In genomic region chr3:153886296-153886695, GRCm38 (mm10) we compare ENCODE assay signal across 26 mouse cellular contexts. TPM values are rescaled to one million over a fixed set of nuclear protein-coding genes. Genes with fewer than 3 reads are reported as not detected.
A peak's percentile ranks its signal among the peaks of the same experiment; 100 is the strongest.
DNase-seq lines count a peak whose midpoint lies in the region; ATAC-seq and TF ChIP-seq lines count a peak whose summit lies in the region.
"Had no signal": no experiment of that assay in that cellular context is flagged by ENCODE, and none has a peak within 500 bp of the region (broad histone marks: within the 10 kb centered on the region; RNA-seq: fewer than 3 reads in every experiment).

No protein-coding gene starts in this region.

- no peak for TF ChIP-seq POLR2A in cerebellum, adult 2 months (IDR thresholded peaks at IDR 0.05; ENCODE audit: borderline replicate concordance, insufficient read depth, low read length)
- TF ChIP-seq POLR2A in kidney, adult 2 months (IDR thresholded peaks at IDR 0.05; ENCODE audit: low read depth, low read length): no peak

- no peaks in the 10 kb centered on the region for H3K27me3 ChIP-seq in cerebellum, adult 2 months (ENCODE audit: control insufficient read depth, insufficient read depth, low read length)
- no peaks in the 10 kb centered on the region for H3K27me3 ChIP-seq in kidney, adult 2 months (replicated peaks; ENCODE audit: control insufficient read depth, insufficient read depth, low read length)
- H3K27me3 ChIP-seq: lung, embryonic 15.5 days; midbrain, embryonic 12.5 days; neural tube, embryonic 13.5 days had no signal

- peak; percentile 9; the same call in 1 of the 2 replicates for TF ChIP-seq CTCF in cerebellum, adult 2 months (IDR thresholded peaks at IDR 0.05; ENCODE audit: borderline replicate concordance, insufficient read depth, low read depth, low read length)
- TF ChIP-seq CTCF in kidney, adult 2 months (conservative IDR thresholded peaks at IDR 0.05; ENCODE audit: insufficient read depth, insufficient read length, low read depth, low read length): no peak; the same call in 1 of the 2 replicates

- peak; percentile 58; the same call in 1 of the 2 replicates for ATAC-seq in common myeloid progenitor, adult 5-6 weeks (replicated peaks; ENCODE audit: low read depth, poor library complexity, severe bottlenecking)
- ATAC-seq in erythroblast, adult 5-6 weeks (replicated peaks; ENCODE audit: low FRiP score, poor library complexity, severe bottlenecking): no peak
- ATAC-seq: CD4-positive, CD25-positive, alpha-beta regulatory T cell, adult 4 months had no signal

- no peaks in the 10 kb centered on the region for H3K4me1 ChIP-seq in cerebellum, adult 2 months (ENCODE audit: control insufficient read depth, insufficient read depth, low read length)
- no peaks in the 10 kb centered on the region for H3K4me1 ChIP-seq in kidney, adult 2 months (ENCODE audit: control insufficient read depth, insufficient read depth, low read length)
- H3K4me1 ChIP-seq: forebrain, embryonic 10.5 days; heart, embryonic 10.5 days; lung, embryonic 15.5 days; midbrain, embryonic 12.5 days; neural tube, embryonic 13.5 days had no signal

- no peaks in the 10 kb centered on the region for H3K36me3 ChIP-seq in kidney, adult 2 months (ENCODE audit: control insufficient read depth, insufficient read depth, low read length)
- H3K36me3 ChIP-seq: forebrain, embryonic 10.5 days; heart, embryonic 10.5 days; lung, embryonic 15.5 days; midbrain, embryonic 12.5 days; neural tube, embryonic 13.5 days had no signal

- no peak overlapping the region for H3K4me3 ChIP-seq in cerebellum, adult 2 months (replicated peaks; ENCODE audit: insufficient read depth, low read depth, low read length)
- H3K4me3 ChIP-seq in kidney, adult 2 months (ENCODE audit: insufficient read depth, low read depth, low read length): no peak overlapping the region
- H3K4me3 ChIP-seq: forebrain, embryonic 10.5 days; heart, embryonic 10.5 days; left cerebral cortex, adult 2 months; lung, embryonic 15.5 days; midbrain, embryonic 12.5 days; neural tube, embryonic 13.5 days had no signal

- DNase-seq in cerebellum, adult 2 months: no peak
- DNase-seq in cerebellum, postnatal 25 days: no peak
- peak; percentile 37 for DNase-seq in kidney, adult 2 months
- no peak for DNase-seq in kidney, postnatal 14 days
- DNase-seq in 416B (ENCODE audit: low read depth): peak; percentile 46
- DNase-seq in frontal cortex, postnatal 36 days (ENCODE audit: low spot score in 2 of 2): no peak
- DNase-seq: cerebellum, adult 9-11 months; embryo, embryonic 11 days; gastrocnemius, postnatal 25 days; heart, postnatal 10 days; kidney, adult 11 months; kidney, postnatal 10 days; layer of hippocampus, adult 9-11 months had no signal

- H3K27ac ChIP-seq in cerebellum, adult 2 months (ENCODE audit: insufficient read depth, low read length): no peak overlapping the region
- no peak overlapping the region for H3K27ac ChIP-seq in kidney, adult 2 months (ENCODE audit: insufficient read depth, low read depth, low read length)
- H3K27ac ChIP-seq: forebrain, embryonic 10.5 days; heart, embryonic 10.5 days; left cerebral cortex, adult 2 months; lung, embryonic 15.5 days; macrophage; midbrain, embryonic 12.5 days; neural tube, embryonic 13.5 days had no signal

RNA-seq across cellular contexts. Expression of gene Msh4, which starts 19.6 kb away (rescaled TPM):
- 0.10 and 0.11 TPM in 2 replicates for polyA plus RNA-seq in cerebellum, adult 2 months (2012; rRNA removed)
- polyA plus RNA-seq in kidney, adult 2 months (2012; rRNA removed): 0.04 and 0.06 TPM in 2 replicates
- 0.23 TPM in 1 of 2 replicates, not detected in the other for total RNA-seq in common myeloid progenitor, adult 5-6 weeks (2017)
- total RNA-seq in erythroblast, adult 5-6 weeks (2015; ENCODE audit: low replicate concordance): 1.7 TPM in 1 of 2 replicates, not detected in the other
- 1.4 TPM in 1 of 2 replicates, not detected in the other for total RNA-seq in erythroblast, adult 5-6 weeks (2017; ENCODE audit: low replicate concordance)
- total RNA-seq: adrenal gland, adult 18-20 months; gastrocnemius, postnatal 25 days had no signal
- polyA plus RNA-seq: CD4-positive, CD25-positive, alpha-beta regulatory T cell, adult 4 months; liver, adult 2 months; macrophage had no signal

RNA-seq across cellular contexts. Expression of gene Rabggtb, which starts 26.5 kb away (rescaled TPM):
- 89.2 and 95.7 TPM in 2 replicates for polyA plus RNA-seq in cerebellum, adult 2 months (2012; rRNA removed)
- polyA plus RNA-seq in kidney, adult 2 months (2012; rRNA removed): 45.7 and 50.9 TPM in 2 replicates
- 135 and 147 TPM in 2 replicates for total RNA-seq in common myeloid progenitor, adult 5-6 weeks (2017)
- total RNA-seq in erythroblast, adult 5-6 weeks (2015; ENCODE audit: low replicate concordance): 46.4 and 64.4 TPM in 2 replicates
- total RNA-seq in erythroblast, adult 5-6 weeks (2017; ENCODE audit: low replicate concordance): 52.9 and 60.9 TPM in 2 replicates

RNA-seq across cellular contexts. Expression of gene Asb17, which starts 42.3 kb away (rescaled TPM):
- not detected in 2 replicates for polyA plus RNA-seq in cerebellum, adult 2 months (2012; rRNA removed)
- 0.05 and 0.15 TPM in 2 replicates for polyA plus RNA-seq in kidney, adult 2 months (2012; rRNA removed)
- 0.58 and 1.3 TPM in 2 replicates for total RNA-seq in common myeloid progenitor, adult 5-6 weeks (2017)
- not detected in 2 replicates for total RNA-seq in erythroblast, adult 5-6 weeks (2015; ENCODE audit: low replicate concordance)
- total RNA-seq in erythroblast, adult 5-6 weeks (2017; ENCODE audit: low replicate concordance): 0.77 and 0.84 TPM in 2 replicates
- total RNA-seq: adrenal gland, adult 18-20 months; gastrocnemius, postnatal 25 days; heart, postnatal 10 days; left cerebral cortex, adult 2 months; left cerebral cortex, postnatal 4 days; liver, adult 2 months had no signal
- polyA plus RNA-seq: CD4-positive, CD25-positive, alpha-beta regulatory T cell, adult 4 months; liver, adult 2 months; macrophage had no signal

RNA-seq across cellular contexts. Expression of gene Acadm, which starts 58.1 kb away (rescaled TPM):
- 58.4 and 59.4 TPM in 2 replicates for polyA plus RNA-seq in cerebellum, adult 2 months (2012; rRNA removed)
- polyA plus RNA-seq in kidney, adult 2 months (2012; rRNA removed): 383 and 404 TPM in 2 replicates
- 253 and 277 TPM in 2 replicates for total RNA-seq in common myeloid progenitor, adult 5-6 weeks (2017)
- 25.6 and 25.9 TPM in 2 replicates for total RNA-seq in erythroblast, adult 5-6 weeks (2015; ENCODE audit: low replicate concordance)
- 25.6 TPM in 2 replicates for total RNA-seq in erythroblast, adult 5-6 weeks (2017; ENCODE audit: low replicate concordance)

Comparison
In these comparisons a context has a peak if more than half of its experiments do, and no peak if none do; other contexts are left out.
1. DNase-seq: peak in kidney, adult 2 months (single experiment) and 416B (single experiment); none in cerebellum, adult 2 months (0 of 2), cerebellum, postnatal 25 days (0 of 2), kidney, postnatal 14 days (single experiment) and frontal cortex, postnatal 36 days (0 of 2).